Mouse (Mus musculus) frontal cortex, postnatal 36 days (tissue): Measurements from ENCODE around the gene 2810408A11Rik.

Experiments used
- DNase-seq, 2 experiments: peaks; one replicate each; pipeline ENCODE4 v3.0.0; 2022; ENCODE audit warnings: low spot score in 2 of 2

2810408A11Rik gene

DNA sequence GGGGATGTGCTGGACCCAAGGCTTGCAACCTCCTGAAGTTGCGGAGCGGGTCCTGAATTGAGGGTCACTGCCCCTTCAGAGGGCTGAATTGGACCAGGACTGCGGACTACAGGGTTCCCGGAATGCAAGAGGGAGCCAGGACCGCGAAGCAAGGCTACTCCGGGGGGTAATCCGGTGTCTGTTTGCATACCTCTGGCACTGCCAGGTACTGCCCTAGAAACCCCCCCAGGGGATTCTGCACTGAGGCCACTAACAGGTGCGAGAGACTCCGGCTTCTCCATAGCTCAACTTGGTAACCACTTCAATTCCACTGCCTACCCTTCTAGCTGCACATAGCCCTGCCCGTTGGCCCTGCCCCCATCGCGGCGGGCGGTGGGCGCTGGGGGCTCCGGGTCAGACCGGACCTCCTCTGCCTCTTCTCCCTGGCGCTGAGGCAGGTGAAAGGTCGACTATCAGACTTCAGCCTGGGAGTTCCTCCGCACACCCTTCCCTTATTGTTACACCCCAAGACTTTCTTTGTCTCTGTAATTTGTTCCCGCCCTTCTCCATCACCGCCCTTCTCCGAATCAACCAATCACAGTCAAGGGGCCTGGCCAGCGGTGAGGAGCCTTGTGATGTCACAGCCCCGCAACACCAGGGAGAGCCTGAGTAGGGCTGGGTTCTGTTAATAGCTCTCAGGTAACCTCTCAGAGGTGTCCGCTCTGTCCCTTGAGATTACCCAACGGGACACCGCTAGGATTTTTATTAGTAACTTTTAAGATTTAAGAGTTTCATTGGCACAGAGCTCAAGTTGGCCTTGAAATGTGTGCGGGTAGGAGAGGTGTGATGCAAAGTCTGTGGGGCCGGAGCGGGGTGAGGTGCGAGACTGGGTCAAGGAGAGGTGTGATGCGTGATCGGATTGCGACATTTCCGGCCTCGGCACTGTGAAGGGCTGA lies at the start of gene 2810408A11Rik, which contains the start of gene Neurl4:
Gene 2810408A11Rik (minus strand): TSS at position 517 of the 935 bp plus-strand sequence.
Gene Neurl4 (plus strand): TSS at position 602 of the 935 bp plus-strand sequence.
- DNase-seq: peak; percentile 85 to 87

DNA sequence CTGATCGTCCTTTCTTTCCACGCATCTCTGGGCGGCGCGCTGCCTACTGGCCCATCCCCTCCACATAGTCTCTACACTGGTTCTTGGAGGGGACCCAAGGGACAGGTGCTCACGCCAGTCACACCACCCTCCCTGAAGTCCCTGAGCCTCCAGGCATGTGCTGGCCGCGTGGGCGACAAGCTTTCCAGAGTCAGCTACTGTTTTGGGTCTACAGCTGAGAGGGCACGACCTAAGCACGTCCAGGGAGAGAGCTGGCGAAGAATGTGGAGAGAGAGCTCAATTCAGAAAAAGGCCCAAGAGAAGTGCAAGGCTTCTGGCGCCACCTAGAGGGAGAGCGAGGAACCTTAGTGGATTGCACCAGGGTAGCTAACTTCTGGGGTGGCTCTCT lies 48.0 kb upstream of the 2810408A11Rik start:
- DNase-seq: peak; percentile 63 to 84

DNA sequence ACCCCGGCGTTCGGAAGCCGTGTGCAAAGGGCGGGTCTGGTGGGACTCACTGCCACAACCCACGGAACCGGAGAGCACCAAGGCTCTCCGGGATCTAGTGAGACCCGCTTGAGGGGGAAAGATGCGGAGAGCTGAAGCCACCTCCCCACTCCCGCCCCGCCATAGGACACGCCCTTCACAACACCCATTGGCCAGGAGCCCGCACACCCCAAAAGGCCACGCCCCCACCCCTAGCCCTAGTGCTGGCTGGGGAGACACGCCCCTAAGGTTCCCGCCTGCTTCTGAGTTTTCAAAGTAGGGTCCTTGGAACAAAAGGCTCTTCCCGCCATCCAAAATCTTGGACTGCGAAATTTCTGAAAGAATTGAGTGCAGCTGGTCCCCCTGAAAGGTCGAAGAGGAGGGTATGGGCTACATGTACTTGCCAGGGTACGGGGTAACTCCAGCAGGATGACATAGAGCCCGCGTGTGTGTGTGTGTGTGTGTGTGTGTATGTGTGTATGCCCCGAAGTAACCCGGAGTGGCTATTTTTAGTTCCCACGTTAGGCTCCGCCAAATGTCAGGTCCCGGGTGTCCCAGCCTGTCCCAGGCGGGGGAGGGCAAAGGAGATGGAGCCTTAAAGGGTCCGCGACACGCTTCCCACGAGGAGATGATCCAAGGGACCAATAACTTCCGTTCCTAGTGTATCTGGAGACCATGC lies 47.4 kb upstream of the 2810408A11Rik start, which contains the start of gene Slc2a4:
Gene Slc2a4 (minus strand): TSS at position 123 of the 697 bp plus-strand sequence.
- peak; percentile 27 to 40 for DNase-seq

DNA sequence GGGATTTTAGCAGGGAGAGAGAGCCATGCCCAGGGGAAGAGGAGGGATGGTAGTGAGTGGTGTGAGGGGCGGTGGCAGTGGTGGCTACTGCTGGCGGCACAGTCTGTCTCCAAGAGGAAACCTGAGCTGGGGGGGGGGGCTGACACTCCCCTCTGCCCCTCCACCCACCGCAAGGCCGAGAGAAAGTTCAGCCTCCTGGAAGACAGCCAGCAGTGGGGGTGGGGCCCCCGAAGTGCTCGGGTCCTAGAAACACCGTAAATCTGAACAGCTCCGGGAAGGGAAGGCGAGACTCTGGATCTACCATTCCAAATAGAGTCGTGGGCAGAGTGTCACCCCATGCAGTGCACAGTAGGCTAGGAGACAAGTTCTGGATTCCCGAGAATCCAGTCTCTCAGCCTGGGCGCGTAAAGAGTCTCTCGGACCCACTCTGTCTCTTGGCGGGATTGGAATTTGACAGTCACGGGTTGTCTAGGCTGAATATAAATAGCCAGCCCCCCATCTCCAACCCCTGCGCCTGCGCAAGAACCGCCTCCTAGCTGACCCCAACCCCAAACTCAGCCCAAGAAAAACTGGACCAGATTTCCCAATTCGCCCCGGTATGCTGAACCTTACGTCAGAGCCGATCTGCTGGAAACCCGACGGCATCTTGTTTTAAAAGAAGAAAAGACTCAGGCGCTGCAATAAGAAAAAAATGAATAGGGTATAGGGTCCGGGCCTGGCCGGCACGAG lies 46.7 kb upstream of the 2810408A11Rik start:
- DNase-seq: no peak

DNA sequence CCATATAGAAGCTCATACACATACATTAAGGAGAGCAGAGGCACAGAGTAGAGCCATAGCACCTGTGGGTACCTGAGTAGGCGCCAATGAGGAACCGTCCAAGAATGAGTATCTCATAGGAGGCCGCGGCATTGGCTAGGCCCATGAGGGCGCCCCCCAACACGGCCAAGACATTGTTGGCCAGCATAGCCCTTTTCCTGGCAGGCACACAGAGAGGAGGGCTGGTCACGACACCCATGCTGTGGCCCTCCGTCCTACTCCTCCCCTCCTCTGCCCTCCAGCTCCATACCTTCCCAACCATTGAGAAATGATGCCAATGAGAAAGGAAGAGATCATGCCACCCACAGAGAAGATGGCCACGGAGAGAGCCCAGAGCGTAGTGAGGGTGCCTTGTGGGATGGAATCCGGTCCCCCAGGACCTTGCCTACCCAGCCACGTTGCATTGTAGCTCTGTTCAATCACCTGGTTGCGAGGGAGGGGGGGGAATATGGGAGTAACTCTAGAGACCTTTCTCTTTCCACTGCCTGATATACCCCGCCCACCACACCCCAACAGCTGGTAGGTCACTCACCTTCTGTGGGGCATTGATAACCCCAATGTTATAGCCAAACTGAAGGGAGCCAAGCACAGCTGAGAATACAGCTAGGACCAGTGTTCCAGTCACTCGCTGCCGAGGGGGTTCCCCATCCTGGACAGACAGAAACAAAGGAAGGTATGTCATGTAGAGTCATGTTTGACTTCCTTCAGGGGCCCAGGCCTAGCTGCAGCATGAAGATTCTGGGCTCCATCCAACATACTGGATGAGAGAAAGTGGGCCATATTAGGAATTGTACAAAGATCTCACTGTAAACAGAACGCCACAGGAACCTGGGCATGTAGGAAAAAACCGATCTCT lies 45.5 kb upstream of the 2810408A11Rik start:
- no peak for DNase-seq

DNA sequence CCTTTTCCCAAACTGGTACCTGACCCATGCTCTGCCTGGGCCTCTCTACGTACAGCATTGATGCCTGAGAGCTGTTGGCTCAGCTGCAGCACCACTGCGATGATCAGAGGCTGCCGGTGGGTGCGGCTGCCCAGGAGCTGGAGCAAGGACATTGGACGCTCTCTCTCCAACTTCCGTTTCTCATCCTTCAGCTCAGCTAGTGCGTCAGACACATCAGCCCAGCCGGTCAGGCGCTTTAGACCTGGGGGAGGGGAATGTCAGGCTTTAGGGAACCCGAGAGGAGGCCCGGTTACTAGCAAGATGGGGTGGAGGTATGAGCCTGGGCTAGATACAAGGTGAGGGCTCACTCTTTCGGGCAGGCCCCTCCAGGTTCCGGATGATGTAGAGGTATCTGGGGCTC lies 44.4 kb upstream of the 2810408A11Rik start:
- no peak for DNase-seq

DNA sequence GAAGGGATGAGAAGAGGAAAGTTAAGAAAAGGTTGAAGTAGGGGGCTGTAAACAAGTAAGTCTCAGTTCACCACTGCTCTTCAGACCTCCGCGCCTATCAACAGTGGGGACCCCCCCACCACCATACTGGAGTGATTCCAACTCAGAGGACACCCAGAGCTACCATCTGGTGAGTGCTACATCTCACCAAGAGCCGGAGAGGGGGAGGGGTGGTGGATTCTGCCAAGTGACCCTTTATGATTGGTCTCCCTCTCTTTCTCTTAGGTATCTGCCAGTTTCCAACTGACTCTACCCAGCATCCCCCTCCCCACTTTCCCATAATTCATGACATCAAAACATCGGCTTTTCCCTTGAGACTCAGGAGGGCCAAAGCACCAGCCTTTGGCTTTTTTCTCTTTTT lies 40.2 kb upstream of the 2810408A11Rik start:
- no peak for DNase-seq

DNA sequence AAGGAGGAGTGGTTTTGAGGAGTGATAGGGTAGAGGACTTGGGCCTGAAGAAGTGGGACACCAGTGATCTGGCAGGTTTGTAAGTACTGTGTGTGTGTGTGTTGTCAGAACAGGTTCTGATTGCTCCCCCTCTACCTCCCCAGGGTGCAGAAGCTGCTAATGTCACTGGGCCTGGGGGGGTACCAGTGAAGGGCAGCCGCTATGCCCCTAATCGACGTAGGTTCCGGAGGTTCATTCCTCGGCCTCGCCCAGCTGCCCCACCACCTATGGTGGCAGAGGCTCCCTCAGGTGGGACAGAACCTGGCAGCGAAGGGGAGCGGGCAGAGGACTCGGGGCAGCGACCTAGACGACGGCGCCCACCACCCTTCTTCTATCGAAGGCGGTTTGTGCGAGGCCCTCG lies 38.9 kb upstream of the 2810408A11Rik start:
- no peak for DNase-seq

DNA sequence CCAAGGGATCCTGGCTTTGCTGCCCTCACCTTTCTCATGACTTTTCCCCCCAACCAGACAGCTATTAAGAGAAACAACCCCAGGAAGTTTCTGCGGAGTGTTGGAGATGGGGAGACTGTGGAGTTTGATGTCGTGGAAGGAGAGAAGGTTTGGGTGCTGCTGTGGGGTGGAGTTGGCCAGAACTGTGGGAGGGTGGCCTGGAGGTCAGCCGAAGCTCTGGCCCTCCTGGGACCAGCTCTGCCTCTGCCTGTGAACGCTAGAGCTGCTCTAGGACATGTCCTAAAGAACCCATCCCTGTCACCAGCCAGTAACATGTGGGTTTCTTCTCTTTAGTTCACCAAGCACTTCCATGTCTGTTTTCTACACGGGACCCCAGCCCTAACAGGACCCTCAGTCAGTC lies 38.4 kb upstream of the 2810408A11Rik start:
- no peak for DNase-seq

DNA sequence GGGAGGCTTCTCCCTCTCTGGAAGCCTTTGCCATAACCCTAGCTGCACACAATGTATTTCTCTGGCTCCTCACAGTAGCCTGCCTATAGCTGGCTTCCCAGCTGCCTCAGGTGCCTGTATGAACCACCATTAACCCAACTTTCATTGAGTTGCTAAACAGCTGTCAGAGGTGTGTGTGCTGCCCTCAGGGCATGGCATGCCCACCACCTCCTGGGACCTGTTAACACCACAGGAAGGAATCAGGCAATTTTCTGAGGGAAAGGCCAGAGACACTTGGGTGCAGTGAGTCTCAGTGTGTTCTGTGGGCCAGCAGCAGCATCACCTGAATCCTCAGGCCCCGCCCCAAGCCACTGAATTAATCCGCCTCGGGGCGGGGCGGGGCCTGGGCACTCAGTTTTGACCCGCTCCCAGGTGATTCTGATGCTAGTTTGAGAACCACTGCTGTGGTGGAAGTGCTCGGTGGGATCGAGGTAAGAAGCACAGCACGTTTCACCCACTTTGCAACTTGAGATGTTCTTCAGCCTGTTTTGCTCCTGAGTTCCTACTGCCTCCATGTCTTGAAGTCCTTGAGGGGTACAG lies 37.7 kb upstream of the 2810408A11Rik start:
- no peak for DNase-seq

DNA sequence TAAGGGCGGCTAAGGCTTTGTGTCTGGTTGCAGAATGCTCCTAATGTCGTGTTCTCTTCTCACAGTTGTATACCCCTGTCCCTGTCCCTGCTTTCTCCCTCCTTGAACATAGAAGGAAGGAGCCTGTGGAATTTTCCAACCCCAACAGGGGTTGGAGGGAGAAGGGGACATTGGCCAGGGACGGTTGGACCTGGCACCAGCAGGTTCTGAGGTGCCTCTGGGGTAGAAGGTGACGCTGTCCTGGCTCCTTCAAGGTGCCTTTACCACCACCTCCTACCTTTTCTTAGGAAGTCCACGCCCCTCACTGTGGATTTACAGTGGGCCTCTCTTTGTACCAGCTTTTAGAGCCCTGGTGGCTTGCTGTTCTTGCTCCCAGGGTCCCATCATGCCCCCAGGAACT lies 37.0 kb upstream of the 2810408A11Rik start:
- no peak for DNase-seq

DNA sequence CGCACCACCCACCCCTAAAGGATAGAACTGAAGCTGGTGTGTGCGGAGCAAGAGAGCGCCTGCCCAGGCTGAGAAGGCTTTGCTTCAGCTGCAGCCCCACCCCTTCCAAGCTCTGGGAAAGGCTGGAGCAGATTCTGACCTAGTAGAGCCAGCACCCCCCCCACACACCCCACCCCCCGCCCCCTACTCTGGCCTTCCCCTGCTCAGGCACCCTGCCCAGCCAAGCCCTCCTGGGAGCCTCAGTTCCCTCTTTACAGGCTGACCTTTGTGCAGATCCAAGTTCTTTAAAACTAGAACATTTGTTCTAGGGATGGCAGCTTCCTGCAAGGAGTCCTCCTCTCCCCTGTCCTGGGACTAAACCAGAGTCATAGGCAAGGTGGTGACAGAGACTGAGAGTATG lies 36.6 kb upstream of the 2810408A11Rik start:
- no peak for DNase-seq

DNA sequence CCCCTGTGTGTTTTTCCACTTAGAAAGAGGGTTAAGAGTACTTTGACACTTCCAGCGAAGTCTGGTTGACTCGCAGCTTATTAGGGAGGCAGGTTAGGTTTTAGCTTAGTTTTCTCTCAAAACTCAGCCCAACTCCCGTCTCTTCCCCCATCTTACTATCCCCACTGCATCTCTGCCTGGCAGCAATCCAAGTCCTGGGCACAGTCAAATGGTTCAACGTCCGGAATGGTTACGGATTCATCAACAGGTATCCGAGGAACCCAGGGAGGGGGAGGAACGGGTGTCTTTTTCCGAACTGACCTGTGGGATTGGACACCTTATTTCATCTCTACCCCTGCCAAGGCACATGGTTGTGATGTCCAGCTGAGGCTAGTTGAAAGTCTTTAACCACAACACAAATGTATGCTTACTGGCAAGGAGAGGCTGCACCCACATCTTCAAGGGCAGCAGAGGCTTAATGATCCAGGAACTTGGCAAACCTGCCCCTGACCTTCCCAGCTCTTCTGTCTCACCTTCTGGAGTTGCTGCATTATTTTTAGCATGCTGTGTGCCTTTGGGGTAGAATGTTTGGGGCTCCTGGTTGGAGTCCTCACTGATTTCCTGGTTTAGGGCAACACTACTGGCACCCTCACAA lies 36.0 kb upstream of the 2810408A11Rik start:
- no peak for DNase-seq

DNA sequence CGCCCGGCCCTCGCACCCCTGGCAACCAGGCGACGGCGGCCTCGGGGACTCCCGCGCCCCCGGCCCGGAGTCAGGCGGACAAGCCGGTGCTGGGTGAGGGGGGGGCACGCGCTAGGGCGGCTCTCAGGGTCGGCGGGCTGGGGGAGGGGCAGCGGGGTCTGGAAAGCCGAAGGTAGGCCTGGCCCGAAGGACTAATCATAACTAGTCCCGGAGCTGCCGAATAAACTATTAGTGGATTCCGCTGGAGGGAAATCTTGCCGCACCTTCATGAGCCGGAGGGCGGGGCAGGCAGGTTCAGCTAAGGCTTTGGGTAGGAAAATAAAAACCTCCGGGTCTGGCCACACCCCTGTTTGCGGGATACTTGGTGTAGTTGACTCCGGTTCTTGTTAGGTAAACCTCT lies 35.4 kb upstream of the 2810408A11Rik start:
- DNase-seq: no peak

DNA sequence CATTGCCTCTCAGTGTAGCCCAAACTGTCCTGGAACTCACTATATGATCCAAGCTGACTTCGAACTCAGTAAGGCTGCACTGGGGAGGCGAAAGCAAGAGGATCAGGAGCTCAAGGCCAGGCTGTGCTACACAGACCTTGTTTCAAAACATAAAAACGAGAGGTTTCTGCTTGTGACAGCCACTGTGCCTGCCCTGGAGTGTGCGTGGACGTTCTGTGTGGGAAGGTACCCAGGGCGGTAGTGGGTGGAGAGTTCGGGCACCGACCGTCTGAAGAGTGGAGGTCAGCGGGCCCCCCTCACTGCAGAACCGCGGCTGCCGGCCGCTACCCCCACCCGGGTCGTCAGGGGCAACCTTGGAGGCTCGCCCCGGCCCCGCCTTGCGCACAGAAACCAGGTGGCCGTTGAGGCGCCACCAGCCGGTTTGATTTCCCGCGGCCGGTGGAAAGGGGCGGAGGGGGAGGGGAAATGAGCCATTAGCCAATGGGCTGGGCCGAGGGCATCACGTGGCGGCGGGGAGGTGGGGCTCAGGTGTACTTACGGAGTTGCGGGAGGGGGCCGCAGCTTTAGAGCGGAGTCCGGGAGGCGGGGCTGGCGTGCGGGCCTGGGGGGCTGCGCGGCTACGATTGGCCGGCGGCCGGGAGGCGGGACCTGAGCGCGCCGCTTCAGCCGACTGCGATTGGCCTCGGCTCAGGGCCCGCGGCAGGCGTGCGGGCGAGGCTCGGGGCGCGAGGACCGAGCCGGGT lies 34.5 kb upstream of the 2810408A11Rik start, which contains the start of gene Ybx2:
Gene Ybx2 (plus strand): TSS at position 660 of the 743 bp plus-strand sequence.
- peak; percentile 81 to 86 for DNase-seq

DNA sequence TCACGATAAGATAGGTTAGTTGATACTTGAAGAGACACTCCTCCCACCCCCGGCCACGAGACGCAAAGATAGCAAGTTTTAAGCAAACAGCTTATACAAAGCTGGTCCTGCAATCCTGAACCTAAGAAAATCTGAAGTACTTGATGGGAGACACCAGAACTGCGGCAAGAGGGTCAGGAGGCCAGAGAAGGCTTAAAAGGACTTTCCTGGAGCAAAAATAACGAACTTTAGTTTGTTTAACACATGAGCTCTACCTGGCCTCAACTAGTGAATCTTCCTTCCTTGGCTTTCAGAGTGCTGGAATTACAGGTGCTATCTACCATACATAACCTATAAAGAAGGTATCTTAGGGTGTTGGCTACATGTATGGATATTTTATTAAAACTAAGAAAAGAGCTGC lies 33.9 kb upstream of the 2810408A11Rik start:
- no peak for DNase-seq

DNA sequence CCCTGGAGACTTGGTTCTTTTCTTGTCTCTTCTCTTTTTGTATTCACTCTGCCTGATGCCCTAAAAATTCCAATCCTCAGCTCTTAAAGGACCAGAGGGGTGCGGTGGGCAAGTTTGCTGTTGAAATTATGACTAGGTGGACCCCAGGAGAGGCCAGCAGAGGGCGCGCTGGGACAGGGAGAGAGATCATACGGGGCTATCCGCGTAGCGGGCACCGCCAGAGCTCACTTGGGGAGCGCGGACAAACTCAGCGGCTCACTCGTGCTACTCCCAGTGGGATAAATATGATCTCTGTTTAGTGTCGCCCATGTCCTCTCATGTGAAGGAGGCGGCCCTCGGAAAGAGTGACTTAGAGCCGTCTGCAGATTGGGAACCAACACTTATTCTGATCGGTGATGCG lies 33.4 kb upstream of the 2810408A11Rik start:
- peak; percentile 83 to 91 for DNase-seq

DNA sequence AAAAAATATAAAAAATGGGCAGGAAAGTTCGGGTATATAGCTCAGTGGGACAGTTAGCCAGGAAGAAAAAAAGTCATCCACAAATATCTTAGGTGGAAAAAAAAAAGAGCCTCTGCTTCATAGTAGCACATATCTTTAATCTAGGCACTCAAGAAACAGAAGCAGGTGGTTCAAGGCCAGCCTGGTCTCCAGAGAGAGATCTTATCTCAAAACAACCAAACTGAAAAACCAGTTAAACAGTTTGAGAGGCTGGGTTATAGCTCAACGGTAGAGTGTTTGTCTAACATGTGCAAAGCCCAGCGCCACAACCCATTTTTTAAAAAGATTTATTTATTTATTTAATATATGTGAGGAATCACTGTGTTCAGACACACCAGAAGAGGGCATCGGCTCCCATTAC lies 32.3 kb upstream of the 2810408A11Rik start:
- DNase-seq: no peak

DNA sequence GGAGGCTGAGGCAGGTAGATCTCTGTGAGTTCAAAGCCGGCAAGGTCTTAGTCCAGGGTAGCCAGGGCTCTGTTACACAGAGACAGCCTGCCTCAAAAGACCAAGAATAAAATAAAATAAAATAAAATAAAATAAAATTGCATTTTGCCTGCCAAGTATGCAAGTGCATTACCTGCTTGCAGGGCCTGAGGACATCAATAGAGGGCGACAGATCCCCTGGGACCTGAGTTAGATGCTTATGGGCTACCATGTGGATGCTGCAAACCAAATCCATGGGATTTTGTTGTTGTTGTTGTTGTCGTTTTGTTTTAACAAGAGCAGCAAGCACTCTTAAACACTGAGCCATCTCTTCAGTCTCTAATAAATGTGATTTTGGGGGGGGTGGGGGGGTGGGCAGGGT lies 31.5 kb upstream of the 2810408A11Rik start:
- DNase-seq: no peak
